Mouse (Mus musculus) E14TG2a.4 (cell line): ENCODE measurements at regions not wholly inside any gene's neighbourhood (a gene's known extent, or its start where the extent isn't known, plus 50 kb on each side); places are given as distances from the start of the nearest gene placed in this dataset.

Experiments
- CTCF ChIP-seq: conservative IDR thresholded peaks from 2 replicates; pipeline ENCODE4 v1.5.1; 2014; ENCODE audit warnings: low read length
- NANOG ChIP-seq: IDR thresholded peaks from 2 replicates; pipeline ENCODE4 v1.6.1; 2014; ENCODE audit warnings: borderline replicate concordance, low read length, mixed read lengths

GRCm38 (mm10) chr13:11452448-11452847, 654.3 kb downstream of the Ryr2 start:
- TF ChIP-seq NANOG (no peak), CTCF (no peak)
